Mouse (Mus musculus): ENCODE measurements at regions not wholly inside any gene's neighbourhood (a gene's known extent, or its start where the extent isn't known, plus 50 kb on each side); places are given as distances from the start of the nearest gene placed in this dataset.

GRCm38 (mm10) chr2:75352564-75352963, 306.5 kb upstream of the Hnrnpa3 start:
- no peak for DNase-seq (ENCODE audit: extremely low spot score in 1 of 2, low spot score in 2 of 2)
- intact Hi-C loops (cut with DNase I) = no loop called here

GRCm38 (mm10) chr2:75356691-75357375, 302.2 kb upstream of the Hnrnpa3 start:
- intact Hi-C loops (cut with DNase I) = no loop called here
- DNase-seq (ENCODE audit: extremely low spot score in 1 of 2, low spot score in 2 of 2) = no peak

GRCm38 (mm10) chr2:75357516-75357915, 301.5 kb upstream of the Hnrnpa3 start:
- intact Hi-C loops (cut with DNase I) = no loop called here
- DNase-seq (ENCODE audit: extremely low spot score in 1 of 2, low spot score in 2 of 2) = no peak

- DNase-seq (ENCODE audit: extremely low spot score in 1 of 2, low spot score in 2 of 2) = no peak
- intact Hi-C loops (cut with DNase I) = no loop called here
Observed at GRCm38 (mm10) chr2:75360936-75361335, 298.1 kb upstream of the Hnrnpa3 start.

GRCm38 (mm10) chr2:75376666-75377065, 282.4 kb upstream of the Hnrnpa3 start:
- intact Hi-C loops (cut with DNase I) = no loop called here
- DNase-seq (ENCODE audit: extremely low spot score in 1 of 2, low spot score in 2 of 2) = no peak

- intact Hi-C loops (cut with DNase I) = no loop called here
- no peak for DNase-seq (ENCODE audit: extremely low spot score in 1 of 2, low spot score in 2 of 2)
Observed at GRCm38 (mm10) chr2:75385551-75386263, 273.4 kb upstream of the Hnrnpa3 start.

GRCm38 (mm10) chr2:75386636-75387035, 272.4 kb upstream of the Hnrnpa3 start:
- no peak for DNase-seq (ENCODE audit: extremely low spot score in 1 of 2, low spot score in 2 of 2)
- intact Hi-C loops (cut with DNase I) = no loop called here

GRCm38 (mm10) chr2:75392041-75392440, 267.0 kb upstream of the Hnrnpa3 start:
- no peak for DNase-seq (ENCODE audit: extremely low spot score in 1 of 2, low spot score in 2 of 2)
- intact Hi-C loops (cut with DNase I) = no loop called here

- intact Hi-C loops (cut with DNase I) = no loop called here
- no peak for DNase-seq (ENCODE audit: extremely low spot score in 1 of 2, low spot score in 2 of 2)
Observed at GRCm38 (mm10) chr2:75394928-75395673, 264.0 kb upstream of the Hnrnpa3 start.

- no peak for DNase-seq (ENCODE audit: extremely low spot score in 1 of 2, low spot score in 2 of 2)
- intact Hi-C loops (cut with DNase I) = no loop called here
Observed at GRCm38 (mm10) chr2:75396016-75396415, 263.0 kb upstream of the Hnrnpa3 start.

GRCm38 (mm10) chr2:75400291-75400870, 258.7 kb upstream of the Hnrnpa3 start:
- peak in 1 of 2 experiments; percentile 42 for DNase-seq (ENCODE audit: extremely low spot score in 1 of 2, low spot score in 2 of 2)
- intact Hi-C loops (cut with DNase I) = no loop called here

- no peak for DNase-seq (ENCODE audit: extremely low spot score in 1 of 2, low spot score in 2 of 2)
- intact Hi-C loops (cut with DNase I) = no loop called here
Observed at GRCm38 (mm10) chr2:75403791-75404190, 255.3 kb upstream of the Hnrnpa3 start.

- intact Hi-C loops (cut with DNase I) = no loop called here
- no peak for DNase-seq (ENCODE audit: extremely low spot score in 1 of 2, low spot score in 2 of 2)
Observed at GRCm38 (mm10) chr2:75405524-75406214, 253.4 kb upstream of the Hnrnpa3 start.

GRCm38 (mm10) chr2:75406721-75407455, 252.2 kb upstream of the Hnrnpa3 start:
- intact Hi-C loops (cut with DNase I) = no loop called here
- DNase-seq (ENCODE audit: extremely low spot score in 1 of 2, low spot score in 2 of 2) = no peak

- peak in 1 of 2 experiments; percentile 22 for DNase-seq (ENCODE audit: extremely low spot score in 1 of 2, low spot score in 2 of 2)
- intact Hi-C loops (cut with DNase I) = no loop called here
Observed at GRCm38 (mm10) chr2:75407560-75407959, 251.5 kb upstream of the Hnrnpa3 start.

- intact Hi-C loops (cut with DNase I) = no loop called here
- no peak for DNase-seq (ENCODE audit: extremely low spot score in 1 of 2, low spot score in 2 of 2)
Observed at GRCm38 (mm10) chr2:75408016-75408415, 251.0 kb upstream of the Hnrnpa3 start.

- intact Hi-C loops (cut with DNase I) = no loop called here
Observed at GRCm38 (mm10) chr2:75409806-75410205, 249.3 kb upstream of the Hnrnpa3 start.

GRCm38 (mm10) chr2:75412735-75413134, 246.3 kb upstream of the Hnrnpa3 start:
- DNase-seq (ENCODE audit: extremely low spot score in 1 of 2, low spot score in 2 of 2) = no peak
- intact Hi-C loops (cut with DNase I) = no loop called here

More at GRCm38 (mm10) chr2:75409806-75410205, 249.3 kb upstream of the Hnrnpa3 start:
- DNase-seq (ENCODE audit: extremely low spot score in 1 of 2, low spot score in 2 of 2) = no peak
